Mouse (Mus musculus) embryonic facial prominence, embryonic 14.5 days (tissue): ENCODE results near the gene Ube2l3. TPM values are rescaled to one million over a fixed set of nuclear protein-coding genes. Genes with fewer than 3 reads are reported as not detected.
A peak's percentile ranks its signal among the peaks of the same experiment; 100 is the strongest.

ENCODE experiments used
- ATAC-seq: fragments of 200-750 bp; cut with Nextera tagmentation; 2 replicates; pipeline ENCODE4 v1.8.0; 2017; ENCODE audit warnings: low read depth, moderate number of reproducible peaks, moderate TSS enrichment
- DNase-seq: peaks from one replicate; pipeline ENCODE4 v3.0.0-alpha.2; 2015; ENCODE audit warnings: low spot score
- H3K27ac ChIP-seq: fragments of 300-500 bp; sonication (generic); replicated peaks from 2 replicates; pipeline ENCODE4 v1.5.1; 2014; ENCODE audit warnings: low read depth, mild to moderate bottlenecking, low read length, moderate library complexity
- H3K27me3 ChIP-seq: fragments of 300-500 bp; sonication (generic); replicated peaks from 2 replicates; pipeline ENCODE4 v1.6.1; 2014; ENCODE audit warnings: low read length; ENCODE audit not compliant: control insufficient read depth, insufficient read depth
- H3K36me3 ChIP-seq: fragments of 300-500 bp; sonication (generic); 2 replicates; pipeline ENCODE4 v1.6.1; 2014; ENCODE audit warnings: low read length, mixed read lengths; ENCODE audit not compliant: control insufficient read depth, insufficient read depth
- H3K4me1 ChIP-seq: fragments of 300-500 bp; sonication (generic); 2 replicates; pipeline ENCODE4 v1.6.1; 2014; ENCODE audit warnings: antibody characterized with exemption, low read length; ENCODE audit not compliant: control insufficient read depth, insufficient read depth
- H3K4me2 ChIP-seq: fragments of 300-500 bp; sonication (generic); 2 replicates; pipeline ENCODE4 v1.6.1; 2014; ENCODE audit warnings: low read depth, mild to moderate bottlenecking, low read length, moderate library complexity, mixed read lengths
- H3K4me3 ChIP-seq: fragments of 300-500 bp; sonication (generic); 2 replicates; pipeline ENCODE4 v1.5.1; 2014; ENCODE audit warnings: low read depth, mild to moderate bottlenecking, low read length
- H3K9ac ChIP-seq: fragments of 300-500 bp; sonication (generic); 2 replicates; pipeline ENCODE4 v1.6.1; 2014; ENCODE audit warnings: low read depth, mild to moderate bottlenecking, low read length, moderate library complexity, mixed read lengths
- H3K9me3 ChIP-seq: fragments of 300-500 bp; sonication (generic); 2 replicates; pipeline ENCODE4 v1.6.1; 2016; ENCODE audit warnings: low read length; ENCODE audit not compliant: control insufficient read depth
- WGBS: fragments of 180-500 bp; shearing (Covaris S2); extraction: QIAGEN DNeasy Blood & Tissue Kit; methylation state at CpG from one replicate; pipeline ENCODE4 v1.1.7; 2014; 5-methylcytosine and 5-hydroxymethylcytosine counted together
- polyA plus RNA-seq: library from polyadenylated mRNA; unstranded; fragments of >200 nt; fragmentation: Nextera tagmentation; extraction: Ambion mirVana; gene quantifications from 2 replicates; pipeline ENCODE4 v1.2.1, GENCODE M21; 2014

The Ube2l3 gene
- polyA plus RNA-seq, 1 experiment from 2014 or later, result 301 TPM

GRCm38 (mm10) chr16:17216934-17217633 is 14.6 kb upstream of the Ube2l3 start:
- Histone ChIP-seq H3K27me3 (no peaks in the 10 kb centered on the region), H3K4me2 (no peak overlapping the region), H3K27ac (no peak overlapping the region), H3K9me3 (no peaks in the 10 kb centered on the region), H3K4me1 (no peaks in the 10 kb centered on the region), H3K9ac (no peak overlapping the region), H3K4me3 (no peak overlapping the region), H3K36me3 (no peaks in the 10 kb centered on the region)
- whole genome bisulfite sequencing, result 59% methylated on average over 8 of the region's 8 CpGs
- DNase-seq, result no peak
- ATAC-seq, result no peak

DNA sequence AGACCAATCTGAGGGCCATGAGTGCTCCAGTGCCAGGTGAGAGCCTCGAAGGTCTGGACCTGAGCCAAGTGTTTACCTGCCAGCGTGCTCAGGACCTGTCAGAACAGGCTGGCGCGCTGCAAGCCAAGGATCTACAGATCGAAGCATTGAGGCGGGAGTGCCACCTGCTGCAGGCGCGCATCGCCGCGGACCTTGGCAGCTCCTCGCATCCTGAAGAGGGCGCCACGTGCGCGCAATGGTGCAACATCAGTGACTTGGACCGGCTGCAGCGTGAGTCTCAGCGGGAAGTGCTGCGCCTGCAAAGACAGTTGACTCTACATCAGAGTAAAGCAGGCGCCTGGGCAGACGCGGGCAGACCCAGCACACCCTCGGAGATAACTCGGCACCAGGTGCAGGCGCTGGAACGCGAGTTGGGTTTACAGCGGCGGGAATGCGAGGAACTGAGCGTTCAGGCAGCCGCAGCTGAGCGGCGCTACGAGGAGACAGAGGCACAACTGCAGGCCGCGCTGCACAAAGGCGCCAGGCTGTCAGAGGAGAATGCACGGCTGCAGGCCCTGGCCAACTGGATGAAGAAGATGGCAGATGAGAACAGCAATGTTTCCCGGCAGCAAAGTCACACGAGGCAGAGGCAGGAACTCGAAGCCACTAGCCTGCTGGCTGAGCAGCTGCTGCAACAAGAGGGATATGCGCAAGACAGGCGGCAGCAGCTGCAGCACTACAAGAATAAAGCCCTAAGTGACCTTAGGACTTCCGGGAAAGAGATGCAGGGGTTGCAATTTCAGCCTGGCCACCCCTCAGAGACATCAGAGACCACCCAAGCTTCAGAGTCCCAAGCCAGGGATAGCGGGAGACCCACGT is 7.8 kb upstream of the Ube2l3 start:
- H3K27ac ChIP-seq, result no peak overlapping the region
- H3K4me3 ChIP-seq, result peak overlapping the region; percentile 51
- DNase-seq (peak; percentile 93), ATAC-seq (peak; percentile 80)
- peak overlapping the region; percentile 53 for H3K9ac ChIP-seq
- no peaks in the 10 kb centered on the region for H3K9me3 ChIP-seq
- peak overlapping the region; percentile 96 for H3K4me2 ChIP-seq
- H3K27me3 ChIP-seq, result peaks cover 32% of the 10 kb centered on the region
- WGBS, result 8% methylated on average over 33 of the region's 48 CpGs
- peaks cover 8% of the 10 kb centered on the region; the same call in 1 of the 2 replicates for H3K4me1 ChIP-seq
- no peaks in the 10 kb centered on the region for H3K36me3 ChIP-seq

DNA sequence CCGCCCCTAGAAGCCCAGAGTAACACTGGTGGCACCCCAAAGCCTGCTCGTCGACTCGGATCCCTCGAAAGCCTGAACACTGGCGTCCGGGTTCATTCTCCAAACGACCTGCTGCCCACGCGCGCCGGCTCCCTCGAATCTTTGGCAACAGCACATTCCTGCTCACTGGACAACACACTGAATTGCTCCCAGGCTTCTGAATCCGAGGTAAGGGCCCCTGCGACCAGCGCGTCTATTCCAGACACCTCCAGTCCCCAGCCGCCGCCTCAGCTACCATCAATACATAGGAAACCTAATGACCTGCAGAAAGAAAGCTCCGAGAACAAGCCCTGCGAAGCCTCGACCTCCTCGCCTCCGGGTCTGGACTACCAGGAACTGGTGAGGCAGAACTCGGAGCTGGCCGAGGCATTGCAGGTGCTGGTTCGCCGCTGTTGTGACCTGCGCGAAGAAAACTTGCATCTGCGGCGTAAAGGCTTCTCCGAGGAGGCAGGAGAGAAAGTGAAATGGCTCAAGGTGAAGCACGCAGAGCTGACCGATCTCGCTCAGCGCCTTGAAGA is 7.0 kb upstream of the Ube2l3 start:
- Histone ChIP-seq H3K4me1 (peaks cover 8% of the 10 kb centered on the region; the same call in 1 of the 2 replicates), H3K36me3 (no peaks in the 10 kb centered on the region), H3K27ac (no peak overlapping the region), H3K9ac (peak overlapping the region; percentile 26; the same call in 1 of the 2 replicates), H3K4me2 (peak overlapping the region; percentile 96), H3K27me3 (peaks cover 32% of the 10 kb centered on the region), H3K4me3 (peak overlapping the region; percentile 51), H3K9me3 (no peaks in the 10 kb centered on the region)
- ATAC-seq (no peak), DNase-seq (no peak)
- 3% methylated on average over 37 of the region's 37 CpGs for WGBS

DNA sequence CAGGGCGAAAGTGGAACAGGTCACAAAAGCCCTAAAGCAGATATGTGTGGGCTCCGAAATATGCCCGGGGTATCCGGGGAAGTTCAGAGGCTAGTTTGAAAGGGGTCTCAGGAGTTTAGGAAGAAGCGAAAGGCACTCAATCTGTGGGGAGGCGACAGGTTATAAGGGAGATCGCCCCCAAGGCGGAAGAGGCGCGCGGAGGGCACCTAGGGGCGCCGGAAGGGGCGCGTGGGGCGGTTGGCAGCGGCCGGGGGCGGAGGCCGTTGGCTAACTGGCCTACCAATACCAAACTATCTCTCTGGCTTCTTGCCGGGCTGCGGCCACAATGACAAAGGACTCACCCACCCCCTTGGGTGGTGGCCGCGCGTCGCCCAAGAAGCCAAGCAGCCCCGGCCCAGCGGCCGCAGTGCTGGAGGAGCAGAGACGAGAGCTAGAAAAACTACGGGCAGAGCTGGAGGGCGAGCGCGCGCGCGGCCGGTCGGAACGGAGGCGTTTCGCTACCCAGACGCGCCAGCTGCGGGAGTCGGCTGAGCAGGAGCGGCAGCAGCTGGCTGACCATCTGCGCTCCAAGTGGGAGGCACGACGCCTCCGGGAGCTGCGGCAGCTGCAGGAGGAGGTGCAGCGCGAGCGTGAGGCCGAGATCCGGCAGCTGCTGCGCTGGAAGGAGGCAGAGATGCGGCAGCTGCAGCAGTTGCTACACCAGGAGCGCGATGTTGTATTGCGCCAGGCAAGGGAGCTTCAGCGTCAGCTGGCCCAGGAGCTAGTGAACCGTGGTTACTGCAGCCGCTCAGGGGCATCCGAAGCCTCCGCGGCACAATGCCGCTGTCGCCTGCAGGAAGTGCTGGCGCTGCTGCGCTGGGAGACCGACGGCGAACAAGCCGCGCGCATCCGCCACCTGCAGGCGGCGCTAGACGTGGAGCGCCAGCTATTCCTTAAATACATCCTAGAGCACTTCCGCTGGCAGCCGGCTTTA is 6.2 kb upstream of the Ube2l3 start, which contains the start of gene Rimbp3:
Gene Rimbp3 (plus strand): TSS at position 215 of the 973 bp plus-strand sequence.
- Histone ChIP-seq H3K4me1 (peaks cover 8% of the 10 kb centered on the region; the same call in 1 of the 2 replicates), H3K9me3 (no peaks in the 10 kb centered on the region), H3K27me3 (peaks cover 32% of the 10 kb centered on the region), H3K4me2 (peak within 1 kb of the TSS; percentile 96), H3K36me3 (no peaks in the 10 kb centered on the region), H3K4me3 (peak within 1 kb of the TSS; percentile 51), H3K9ac (peak within 1 kb of the TSS; percentile 65), H3K27ac (no peak within 1 kb of the TSS)
- under 1% methylated on average over 35 of the region's 85 CpGs for WGBS
- ATAC-seq (peak; percentile 84), DNase-seq (peak; percentile 92)

DNA sequence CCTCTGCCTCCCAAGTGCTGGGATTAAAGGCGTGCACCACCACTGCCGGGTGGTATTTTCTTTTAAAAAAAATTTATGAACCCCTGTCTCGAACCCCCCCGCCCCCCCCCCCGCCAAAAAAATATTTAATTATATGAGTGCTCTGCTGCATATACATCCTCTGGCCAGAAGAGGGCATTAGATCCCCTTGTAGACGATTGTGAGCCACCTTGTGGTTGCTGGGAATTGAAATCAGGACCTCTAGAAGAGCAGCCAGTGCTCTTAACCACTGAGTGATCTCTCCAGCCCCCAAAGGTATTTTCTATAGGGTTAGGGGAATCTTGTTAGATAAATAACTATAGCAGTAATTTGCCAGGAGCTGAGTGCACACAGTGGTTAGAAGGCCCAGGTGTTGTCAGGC is 2.5 kb upstream of the Ube2l3 start:
- peaks cover 9% of the 10 kb centered on the region; the same call in 1 of the 2 replicates for H3K4me1 ChIP-seq
- H3K9ac ChIP-seq, result no peak overlapping the region
- DNase-seq (peak; percentile 31), ATAC-seq (no peak)
- no peak overlapping the region for H3K27ac ChIP-seq
- peaks cover 19% of the 10 kb centered on the region for H3K27me3 ChIP-seq
- no peak overlapping the region for H3K4me2 ChIP-seq
- no peaks in the 10 kb centered on the region for H3K36me3 ChIP-seq
- H3K4me3 ChIP-seq, result no peak overlapping the region
- WGBS, result 8% methylated on average over 6 of the region's 6 CpGs
- no peaks in the 10 kb centered on the region for H3K9me3 ChIP-seq

GRCm38 (mm10) chr16:17201977-17202376 is 472 bp downstream of the Ube2l3 start:
- Histone ChIP-seq H3K27me3 (0 out of 2 replicates have a peak, but pooled peaks cover 3% of the 10 kb centered on the region), H3K27ac (peak overlapping the region; percentile 86; the same call in 1 of the 2 replicates), H3K4me1 (peaks cover 7% of the 10 kb centered on the region; the same call in 1 of the 2 replicates), H3K4me3 (peak overlapping the region; percentile 99; the same call in 1 of the 2 replicates), H3K4me2 (no peak overlapping the region), H3K9me3 (no peaks in the 10 kb centered on the region), H3K9ac (0 out of 2 replicates have a peak overlapping the region, but pooled peaks have one; percentile 100), H3K36me3 (0 out of 2 replicates have a peak, but pooled peaks cover 4% of the 10 kb centered on the region)
- DNase-seq (peak; percentile 58), ATAC-seq (peak; percentile 67)
- WGBS, result 47% methylated on average over 2 of the region's 2 CpGs

DNA sequence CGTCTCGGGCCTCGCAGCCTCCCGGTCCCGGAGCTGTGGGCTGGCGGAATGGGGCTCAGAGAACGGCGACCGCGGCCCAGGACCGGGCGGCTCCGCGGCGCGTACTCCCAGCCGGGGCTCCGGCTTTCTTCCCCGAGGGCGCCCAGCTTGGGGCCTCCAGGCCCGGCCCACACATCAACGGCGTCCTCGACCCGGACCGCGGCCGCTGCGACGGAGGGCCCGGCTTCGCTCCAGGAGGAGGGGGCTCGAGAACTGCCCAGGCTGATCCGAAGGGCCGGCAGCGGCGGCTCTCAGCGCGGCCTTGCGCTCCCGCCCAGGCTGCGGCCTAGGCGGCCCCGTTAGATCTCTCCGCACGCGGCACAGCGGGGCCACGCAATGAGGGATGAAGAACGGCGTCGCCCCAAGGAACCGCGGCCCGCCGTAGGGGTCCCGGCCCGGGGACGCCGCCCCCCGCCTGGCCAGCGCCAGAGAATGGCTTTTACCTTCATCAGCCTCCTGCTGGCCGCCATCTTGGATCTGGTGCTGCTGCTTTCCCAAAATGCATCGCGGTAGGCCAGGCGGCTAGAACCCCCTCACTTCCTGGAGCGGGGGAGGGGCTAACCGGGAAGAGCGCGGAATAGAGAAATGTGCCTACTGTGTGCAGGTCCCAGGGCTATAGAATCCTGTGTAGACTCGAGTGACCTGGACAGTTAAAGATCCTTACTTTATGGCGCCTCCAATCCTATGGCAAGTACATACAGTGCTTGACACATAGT is 1.3 kb downstream of the Ube2l3 start:
- ATAC-seq (peak; percentile 90), DNase-seq (peak; percentile 94)
- H3K4me3 ChIP-seq, result peak overlapping the region; percentile 99
- peaks cover 7% of the 10 kb centered on the region; the same call in 1 of the 2 replicates for H3K4me1 ChIP-seq
- H3K27ac ChIP-seq, result peak overlapping the region; percentile 86
- no peaks in the 10 kb centered on the region for H3K27me3 ChIP-seq
- H3K36me3 ChIP-seq, result 0 out of 2 replicates have a peak, but pooled peaks cover 7% of the 10 kb centered on the region
- peak overlapping the region; percentile 100 for H3K9ac ChIP-seq
- H3K4me2 ChIP-seq, result peak overlapping the region; percentile 65
- no peaks in the 10 kb centered on the region for H3K9me3 ChIP-seq
- WGBS, result under 1% methylated on average over 44 of the region's 72 CpGs
